Mouse (Mus musculus) E14TG2a.4 (cell line): Measurements from ENCODE around the gene Cep95.

Source experiments
- H3K27me3 ChIP-seq: 2 replicates; pipeline ENCODE4 v1.6.1; 2014; ENCODE audit warnings: low read length, control low read depth; ENCODE audit not compliant: insufficient read depth
- H3K36me3 ChIP-seq: 2 replicates; pipeline ENCODE4 v1.6.1; 2014; ENCODE audit warnings: low read length, control low read depth; ENCODE audit not compliant: insufficient read depth
- H3K4me1 ChIP-seq: replicated peaks from 2 replicates; pipeline ENCODE4 v1.6.1; 2014; ENCODE audit warnings: low read depth, low read length, control low read depth
- H3K4me3 ChIP-seq: replicated peaks from 2 replicates; pipeline ENCODE4 v1.5.1; 2014; ENCODE audit warnings: mild to moderate bottlenecking, low read length
- H3K9me3 ChIP-seq: 2 replicates; pipeline ENCODE4 v1.6.1; 2014; ENCODE audit warnings: low read length, control low read depth
- CTCF ChIP-seq: conservative IDR thresholded peaks from 2 replicates; pipeline ENCODE4 v1.5.1; 2014; ENCODE audit warnings: low read length
- NANOG ChIP-seq: IDR thresholded peaks from 2 replicates; pipeline ENCODE4 v1.6.1; 2014; ENCODE audit warnings: borderline replicate concordance, low read length, mixed read lengths
- POU5F1 ChIP-seq: IDR thresholded peaks from 2 replicates; pipeline ENCODE4 v1.6.1; 2014; ENCODE audit warnings: low read length, borderline replicate concordance

The Cep95 gene

GRCm38 (mm10) chr11:106767516-106767915 lies 21.5 kb upstream of the Cep95 start:
- TF ChIP-seq POU5F1 (no peak), CTCF (peak; percentile 52)
- Histone ChIP-seq H3K27me3 (no peaks in the 10 kb centered on the region), H3K4me3 (no peak overlapping the region), H3K4me1 (peaks cover 8% of the 10 kb centered on the region), H3K36me3 (peaks cover 77% of the 10 kb centered on the region), H3K9me3 (no peaks in the 10 kb centered on the region)

- no peaks in the 10 kb centered on the region for H3K4me1 ChIP-seq
- no peak for TF ChIP-seq POU5F1
- peak; percentile 69 for TF ChIP-seq CTCF
Observed at GRCm38 (mm10) chr11:106770195-106770974, 18.7 kb upstream of the Cep95 start.

GRCm38 (mm10) chr11:106773061-106773460 lies 16.0 kb upstream of the Cep95 start:
- no peaks in the 10 kb centered on the region for H3K9me3 ChIP-seq
- H3K4me1 ChIP-seq: peaks cover 9% of the 10 kb centered on the region
- no peaks in the 10 kb centered on the region for H3K27me3 ChIP-seq
- H3K4me3 ChIP-seq: no peak overlapping the region
- TF ChIP-seq CTCF: no peak
- no peak for TF ChIP-seq POU5F1
- TF ChIP-seq NANOG: no peak
- H3K36me3 ChIP-seq: peaks cover 98% of the 10 kb centered on the region

More at GRCm38 (mm10) chr11:106770195-106770974, 18.7 kb upstream of the Cep95 start:
- no peaks in the 10 kb centered on the region for H3K27me3 ChIP-seq
- peaks cover 96% of the 10 kb centered on the region for H3K36me3 ChIP-seq
- no peaks in the 10 kb centered on the region for H3K9me3 ChIP-seq
- no peak overlapping the region for H3K4me3 ChIP-seq

GRCm38 (mm10) chr11:106776960-106777359 lies 12.1 kb upstream of the Cep95 start:
- Histone ChIP-seq H3K4me3 (no peak overlapping the region), H3K4me1 (peaks cover 30% of the 10 kb centered on the region), H3K36me3 (peaks cover 83% of the 10 kb centered on the region), H3K27me3 (no peaks in the 10 kb centered on the region), H3K9me3 (no peaks in the 10 kb centered on the region)
- TF ChIP-seq CTCF: no peak
- no peak for TF ChIP-seq POU5F1
- TF ChIP-seq NANOG: no peak

GRCm38 (mm10) chr11:106777395-106777794 lies 11.7 kb upstream of the Cep95 start:
- Histone ChIP-seq H3K36me3 (peaks cover 83% of the 10 kb centered on the region), H3K9me3 (no peaks in the 10 kb centered on the region), H3K4me3 (0 out of 2 replicates have a peak overlapping the region, but pooled peaks have one; percentile 93), H3K27me3 (no peaks in the 10 kb centered on the region), H3K4me1 (peaks cover 31% of the 10 kb centered on the region)
- TF ChIP-seq CTCF: no peak

GRCm38 (mm10) chr11:106778132-106778531 lies 10.9 kb upstream of the Cep95 start:
- peak overlapping the region; percentile 93 for H3K4me3 ChIP-seq
- peaks cover 83% of the 10 kb centered on the region for H3K36me3 ChIP-seq
- H3K4me1 ChIP-seq: peaks cover 39% of the 10 kb centered on the region
- TF ChIP-seq POU5F1 (no peak), CTCF (no peak), NANOG (no peak)
- H3K9me3 ChIP-seq: no peaks in the 10 kb centered on the region
- no peaks in the 10 kb centered on the region for H3K27me3 ChIP-seq

GRCm38 (mm10) chr11:106778589-106779387 lies 10.3 kb upstream of the Cep95 start:
- H3K27me3 ChIP-seq: no peaks in the 10 kb centered on the region
- peaks cover 45% of the 10 kb centered on the region for H3K4me1 ChIP-seq
- TF ChIP-seq NANOG (no peak), POU5F1 (no peak), CTCF (no peak)
- H3K36me3 ChIP-seq: peaks cover 83% of the 10 kb centered on the region
- H3K9me3 ChIP-seq: no peaks in the 10 kb centered on the region
- peak overlapping the region; percentile 93 for H3K4me3 ChIP-seq

- Histone ChIP-seq H3K36me3 (peaks cover 83% of the 10 kb centered on the region), H3K4me1 (peaks cover 53% of the 10 kb centered on the region), H3K4me3 (peak within 1 kb of the TSS; percentile 93), H3K9me3 (no peaks in the 10 kb centered on the region), H3K27me3 (no peaks in the 10 kb centered on the region)
- no peak for TF ChIP-seq POU5F1
- TF ChIP-seq CTCF: no peak
- TF ChIP-seq NANOG: no peak
Observed at GRCm38 (mm10) chr11:106779388-106780088, 9.5 kb upstream of the Cep95 start, which contains the start of gene Polg2. Gene Polg2, minus strand, starts transcription at chr11:106779537.
